Mouse (Mus musculus) bone marrow, adult 2 months (tissue): ENCODE data around the gene Sept9. TPM values are rescaled to one million over a fixed set of nuclear protein-coding genes. Genes with fewer than 3 reads are reported as not detected.

Experiments used
- H3K27ac ChIP-seq: fragments of 200-500 bp; 2 replicates; pipeline ENCODE4 v1.5.1; 2012; ENCODE audit warnings: low read depth, mild to moderate bottlenecking, control low read depth, inconsistent platforms, low read length; ENCODE audit not compliant: control insufficient read depth, poor library complexity, insufficient read depth
- H3K4me1 ChIP-seq: fragments of 200-500 bp; 2 replicates; pipeline ENCODE4 v1.6.1; 2011; ENCODE audit warnings: low read length; ENCODE audit not compliant: control insufficient read depth, insufficient read depth
- H3K4me3 ChIP-seq: fragments of 200-500 bp; replicated peaks from 2 replicates; pipeline ENCODE3; 2011; ENCODE audit warnings: mild to moderate bottlenecking, low read depth, low read length, control low read depth; ENCODE audit not compliant: control insufficient read depth
- CTCF ChIP-seq: fragments of 200-500 bp; IDR thresholded peaks from 2 replicates; pipeline ENCODE4 v1.5.1; 2011; ENCODE audit warnings: low read length, control low read depth; ENCODE audit not compliant: control insufficient read depth, insufficient read depth
- POLR2A ChIP-seq: fragments of 200-500 bp; IDR thresholded peaks from 2 replicates; pipeline ENCODE4 v1.6.1; 2011; ENCODE audit warnings: low read depth, mild to moderate bottlenecking, control low read depth, low read length, borderline replicate concordance; ENCODE audit not compliant: control insufficient read depth
- WGBS: fragments of 180-500 bp; shearing (Covaris S2); methylation state at CpG from one replicate; pipeline ENCODE4 v1.1.7; 2018; 5-methylcytosine and 5-hydroxymethylcytosine counted together
- polyA plus RNA-seq: library from polyadenylated mRNA; stranded (reverse); fragments of >200 nt; gene quantifications from 2 replicates; pipeline ENCODE4 v1.2.4, GENCODE M21; 2011; ENCODE audit warnings: low replicate concordance; ENCODE audit not compliant: missing spikeins, insufficient read depth, insufficient read length

Gene Sept9
- polyA plus RNA-seq, 1 experiment: 51.6 TPM

GRCm38 (mm10) chr11:117312028-117312901 lies 112.8 kb downstream of the Sept9 start:
- H3K4me3 ChIP-seq: no peak overlapping the region
- no peak overlapping the region; the same call in 1 of the 2 replicates for H3K27ac ChIP-seq
- no peak for TF ChIP-seq POLR2A
- TF ChIP-seq CTCF: no peak
- H3K4me1 ChIP-seq: peaks cover 5% of the 10 kb centered on the region; the same call in 1 of the 2 replicates
- 73% methylated on average over 23 of the region's 23 CpGs for WGBS

GRCm38 (mm10) chr11:117312936-117313335 lies 113.5 kb downstream of the Sept9 start:
- H3K27ac ChIP-seq: no peak overlapping the region; the same call in 1 of the 2 replicates
- H3K4me1 ChIP-seq: peaks cover 9% of the 10 kb centered on the region; the same call in 1 of the 2 replicates
- H3K4me3 ChIP-seq: no peak overlapping the region
- 57% methylated on average over 8 of the region's 8 CpGs for WGBS
- TF ChIP-seq CTCF (peak; percentile 68), POLR2A (peak; percentile 13; the same call in 1 of the 2 replicates)

- TF ChIP-seq POLR2A: no peak
- no peak for TF ChIP-seq CTCF
- H3K4me1 ChIP-seq: peaks cover 14% of the 10 kb centered on the region
- WGBS: 87% methylated on average over 7 of the region's 7 CpGs
- H3K27ac ChIP-seq: no peak overlapping the region
- no peak overlapping the region for H3K4me3 ChIP-seq
Measured at GRCm38 (mm10) chr11:117313446-117313845, 114.0 kb downstream of the Sept9 start.

GRCm38 (mm10) chr11:117314026-117314425 lies 114.6 kb downstream of the Sept9 start:
- TF ChIP-seq CTCF (peak; percentile 78), POLR2A (no peak)
- WGBS: 51% methylated on average over 7 of the region's 7 CpGs
- H3K27ac ChIP-seq: no peak overlapping the region

GRCm38 (mm10) chr11:117314520-117314919 lies 115.1 kb downstream of the Sept9 start:
- TF ChIP-seq CTCF (no peak), POLR2A (no peak)
- H3K4me1 ChIP-seq: peaks cover 21% of the 10 kb centered on the region
- H3K4me3 ChIP-seq: no peak overlapping the region
- H3K27ac ChIP-seq: no peak overlapping the region
- 84% methylated on average over 8 of the region's 8 CpGs for WGBS

More at GRCm38 (mm10) chr11:117314026-117314425, 114.6 kb downstream of the Sept9 start:
- no peak overlapping the region for H3K4me3 ChIP-seq
- peaks cover 17% of the 10 kb centered on the region for H3K4me1 ChIP-seq

GRCm38 (mm10) chr11:117315309-117315708 lies 115.8 kb downstream of the Sept9 start:
- H3K4me1 ChIP-seq: peaks cover 22% of the 10 kb centered on the region
- WGBS: 77% methylated on average over 11 of the region's 11 CpGs
- TF ChIP-seq POLR2A (no peak), CTCF (no peak)

GRCm38 (mm10) chr11:117316441-117317331 lies 117.2 kb downstream of the Sept9 start:
- Histone ChIP-seq H3K27ac (peak overlapping the region; percentile 96), H3K4me3 (no peak overlapping the region), H3K4me1 (peaks cover 27% of the 10 kb centered on the region)
- WGBS: 44% methylated on average over 16 of the region's 16 CpGs
- TF ChIP-seq POLR2A (no peak), CTCF (no peak)

More at GRCm38 (mm10) chr11:117315309-117315708, 115.8 kb downstream of the Sept9 start:
- H3K4me3 ChIP-seq: no peak overlapping the region
- no peak overlapping the region for H3K27ac ChIP-seq

GRCm38 (mm10) chr11:117317429-117318101 lies 118.1 kb downstream of the Sept9 start:
- H3K4me1 ChIP-seq: peaks cover 28% of the 10 kb centered on the region
- 16% methylated on average over 20 of the region's 20 CpGs for WGBS
- H3K4me3 ChIP-seq: no peak overlapping the region
- H3K27ac ChIP-seq: peak overlapping the region; percentile 96
- TF ChIP-seq POLR2A (no peak), CTCF (no peak)
